17 mouse cellular contexts compared by ENCODE assay signal in genomic region chr3:108974920-108975485, GRCm38 (mm10). TPM values are rescaled to one million over a fixed set of nuclear protein-coding genes. Genes with fewer than 3 reads are reported as not detected.
DNase-seq lines count a peak whose midpoint lies in the region; ATAC-seq lines count a peak whose summit lies in the region.
"Had no signal": no experiment of that assay in that cellular context is flagged by ENCODE, and none has a peak within 500 bp of the region (broad histone marks: within the 10 kb centered on the region; RNA-seq: fewer than 3 reads in every experiment).

No protein-coding gene starts in this region.

- peak; percentile 54; the same call in 1 of the 2 replicates for ATAC-seq in kidney, embryonic 16.5 days (ENCODE audit: low FRiP score, low TSS enrichment)

- H3K9ac ChIP-seq in kidney, embryonic 16.5 days (replicated peaks; ENCODE audit: low read length), result no peak overlapping the region
- H3K9ac ChIP-seq: heart, embryonic 13.5 days; midbrain, embryonic 12.5 days had no signal

- H3K27me3 ChIP-seq in kidney, embryonic 16.5 days (ENCODE audit: insufficient read depth, low read length), result no peaks in the 10 kb centered on the region
- H3K27me3 ChIP-seq: heart, embryonic 13.5 days; midbrain, embryonic 12.5 days had no signal

- H3K4me3 ChIP-seq in kidney, embryonic 16.5 days (ENCODE audit: low read length), result no peak overlapping the region
- H3K4me3 ChIP-seq: forebrain, embryonic 10.5 days; heart, embryonic 13.5 days; limb, embryonic 10.5 days; midbrain, embryonic 12.5 days; myocyte had no signal

- WGBS in kidney, embryonic 16.5 days, result 60% methylated on average over 15 of the region's 15 CpGs

- no peaks in the 10 kb centered on the region for H3K9me3 ChIP-seq in kidney, embryonic 16.5 days (ENCODE audit: low read length)
- H3K9me3 ChIP-seq: forebrain, embryonic 10.5 days; heart, embryonic 13.5 days; limb, embryonic 10.5 days; midbrain, embryonic 12.5 days had no signal

- no peak overlapping the region for H3K4me2 ChIP-seq in kidney, embryonic 16.5 days (replicated peaks; ENCODE audit: low read depth, low read length)
- H3K4me2 ChIP-seq: heart, embryonic 13.5 days; midbrain, embryonic 12.5 days had no signal

- DNase-seq in kidney, postnatal 14 days, result no peak
- DNase-seq in 3T3-L1 (ENCODE audit: low read depth, low spot score), result peak; percentile 11
- DNase-seq in A20 (ENCODE audit: low read depth, low spot score), result peak; percentile 75
- peak; percentile 19 to 42 for DNase-seq in cerebellum, postnatal 25 days
- no peak for DNase-seq in lung, postnatal 25 days (ENCODE audit: low spot score)
- no peak for DNase-seq in yolk sac, embryonic 10.5 days (ENCODE audit: low spot score)
- DNase-seq: layer of hippocampus, postnatal 36 days; lung, adult 18-20 months; thymus, postnatal 4 days had no signal

- no peaks in the 10 kb centered on the region for H3K4me1 ChIP-seq in kidney, embryonic 16.5 days (ENCODE audit: insufficient read depth, low read length)
- H3K4me1 ChIP-seq: forebrain, embryonic 10.5 days; heart, embryonic 13.5 days; limb, embryonic 10.5 days; midbrain, embryonic 12.5 days had no signal

- H3K36me3 ChIP-seq in kidney, embryonic 16.5 days (ENCODE audit: insufficient read depth, low read length), result peaks cover 25% of the 10 kb centered on the region

- H3K27ac ChIP-seq in kidney, embryonic 16.5 days (ENCODE audit: low read length), result no peak overlapping the region
- H3K27ac ChIP-seq: forebrain, embryonic 10.5 days; heart, embryonic 13.5 days; limb, embryonic 10.5 days; macrophage; midbrain, embryonic 12.5 days had no signal

RNA-seq across cellular contexts. Expression of gene Gm9857, which starts 34.8 kb away (rescaled TPM):
- polyA plus RNA-seq in kidney, embryonic 16.5 days (2015; fragmentation: Nextera tagmentation; extraction: Ambion mirVana), result not detected in 2 replicates
- polyA plus RNA-seq: embryonic facial prominence, embryonic 14.5 days; forebrain, embryonic 10.5 days; heart, embryonic 13.5 days; limb, embryonic 10.5 days; macrophage; midbrain, embryonic 12.5 days; myocyte had no signal

RNA-seq across cellular contexts. Expression of gene Henmt1, which starts 35.3 kb away (rescaled TPM):
- 0.37 and 0.45 TPM in 2 replicates for polyA plus RNA-seq in kidney, embryonic 16.5 days (2015; fragmentation: Nextera tagmentation; extraction: Ambion mirVana)
- polyA plus RNA-seq: heart, embryonic 13.5 days; macrophage; myocyte had no signal

RNA-seq across cellular contexts. Expression of gene Fam102b, which starts 52.4 kb away (rescaled TPM):
- 3.3 and 4.1 TPM in 2 replicates for polyA plus RNA-seq in kidney, embryonic 16.5 days (2015; fragmentation: Nextera tagmentation; extraction: Ambion mirVana)

Comparison
In these comparisons a context has a peak if more than half of its experiments do, and no peak if none do; other contexts are left out.
1. DNase-seq: peak in 3T3-L1 (single experiment), A20 (single experiment) and cerebellum, postnatal 25 days (2 of 2); none in kidney, postnatal 14 days (single experiment), lung, postnatal 25 days (single experiment) and yolk sac, embryonic 10.5 days (single experiment).